Mouse (Mus musculus) embryonic fibroblast, embryonic 13.5 days (primary cell): ENCODE data around the gene Sowahd.

Source experiments
- CTCF ChIP-seq: IDR thresholded peaks from 2 replicates; pipeline ENCODE4 v1.5.1; 2011; ENCODE audit warnings: mild to moderate bottlenecking, control low read depth, low read length, moderate library complexity, borderline replicate concordance; ENCODE audit not compliant: insufficient read depth
- POLR2A ChIP-seq: IDR thresholded peaks from 2 replicates; pipeline ENCODE4 v1.6.1; 2011; ENCODE audit warnings: low read depth, mild to moderate bottlenecking, control low read depth, low read length, moderate library complexity

DNA sequence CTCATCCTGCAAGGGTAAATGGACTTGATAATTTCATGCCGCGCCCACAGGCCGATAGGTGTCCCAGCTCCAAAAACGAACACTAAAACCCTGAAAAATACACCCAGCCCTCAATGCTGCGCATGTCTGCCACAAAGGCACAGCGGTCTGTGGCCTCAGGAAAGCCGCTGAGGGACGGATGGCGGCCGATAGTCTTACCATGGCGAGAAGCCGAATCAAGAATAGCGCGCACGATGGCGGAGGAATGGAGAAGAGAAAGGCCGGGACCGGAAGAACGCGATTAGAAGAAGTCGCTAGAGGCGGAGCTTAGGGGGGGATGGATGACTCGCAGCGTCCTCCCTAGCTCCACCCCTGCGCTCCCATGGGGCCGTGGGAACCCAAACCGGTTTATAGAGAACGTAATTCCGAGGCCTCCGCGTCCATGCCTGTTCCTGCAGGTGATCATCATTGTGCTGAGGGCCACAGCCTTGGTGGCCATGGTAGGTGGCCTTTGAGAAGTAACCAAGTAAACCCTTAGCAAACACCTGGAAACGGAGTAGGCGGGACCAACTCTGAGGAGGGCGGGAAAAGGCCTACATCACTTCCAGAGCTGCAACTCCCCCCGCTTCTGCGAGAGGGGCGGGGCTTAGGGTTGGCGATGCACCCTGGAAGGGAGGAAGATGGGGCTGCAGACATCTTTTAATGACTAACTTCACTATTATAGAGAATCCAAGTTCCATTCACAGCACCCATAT, 36.4 kb downstream of the Sowahd start, which contains the start of gene Rpl39:
- TF ChIP-seq CTCF, result no peak
- TF ChIP-seq POLR2A, result peak; percentile 96
